8 mouse cellular contexts compared by ENCODE assay signal in genomic region chr4:24899146-24899545, GRCm38 (mm10). TPM values are rescaled to one million over a fixed set of nuclear protein-coding genes. Genes with fewer than 3 reads are reported as not detected.
A peak's percentile ranks its signal among the peaks of the same experiment; 100 is the strongest.
DNase-seq lines count a peak whose midpoint lies in the region; ATAC-seq and TF ChIP-seq lines count a peak whose summit lies in the region.

No protein-coding gene starts in this region.

- peaks cover 30% of the 10 kb centered on the region for H3K36me3 ChIP-seq in lung, embryonic 14.5 days (ENCODE audit: insufficient read depth)
- peaks cover 37% of the 10 kb centered on the region for H3K36me3 ChIP-seq in embryonic facial prominence, embryonic 10.5 days (replicated peaks)
- H3K36me3 ChIP-seq in limb, embryonic 10.5 days = peaks cover 39% of the 10 kb centered on the region
- H3K36me3 ChIP-seq in neural tube, embryonic 14.5 days (ENCODE audit: control insufficient read depth, insufficient read depth, low read length) = peaks cover 6% of the 10 kb centered on the region; the same call in 1 of the 2 replicates

- H3K27me3 ChIP-seq in lung, embryonic 14.5 days (ENCODE audit: insufficient read depth, low read length) = no peaks in the 10 kb centered on the region
- H3K27me3 ChIP-seq in embryonic facial prominence, embryonic 10.5 days (replicated peaks; ENCODE audit: low read depth, poor library complexity, severe bottlenecking) = no peaks in the 10 kb centered on the region
- H3K27me3 ChIP-seq in limb, embryonic 10.5 days (ENCODE audit: low read depth, poor library complexity, severe bottlenecking) = no peaks in the 10 kb centered on the region
- no peaks in the 10 kb centered on the region for H3K27me3 ChIP-seq in neural tube, embryonic 14.5 days (ENCODE audit: control insufficient read depth, insufficient read depth, low read length)

- peak overlapping the region; percentile 63 for H3K4me2 ChIP-seq in lung, embryonic 14.5 days
- peak overlapping the region; percentile 77 for H3K4me2 ChIP-seq in neural tube, embryonic 14.5 days (ENCODE audit: low read depth, low read length)

- DNase-seq in lung, embryonic 14.5 days = peak; percentile 9
- no peak for DNase-seq in lung, postnatal 4 days
- peak; percentile 9 for DNase-seq in embryonic facial prominence, embryonic 10.5 days (ENCODE audit: low spot score)
- no peak for DNase-seq in limb, embryonic 10.5 days (ENCODE audit: low spot score)
- DNase-seq in c-Kit-positive CD71-positive TER-119-positive erythroid progenitor cells, embryonic 14.5 days (ENCODE audit: low spot score) = no peak
- DNase-seq in urinary bladder, adult 2 months (ENCODE audit: low spot score) = no peak
- DNase-seq in left cerebral cortex, postnatal 4 days = no peak

- no peak for TF ChIP-seq CTCF in lung, embryonic 14.5 days (IDR thresholded peaks at IDR 0.05; ENCODE audit: low read depth)

- no peaks in the 10 kb centered on the region for H3K9me3 ChIP-seq in lung, embryonic 14.5 days (ENCODE audit: low read depth, low read length)
- no peaks in the 10 kb centered on the region for H3K9me3 ChIP-seq in embryonic facial prominence, embryonic 10.5 days
- H3K9me3 ChIP-seq in limb, embryonic 10.5 days (replicated peaks) = no peaks in the 10 kb centered on the region
- H3K9me3 ChIP-seq in neural tube, embryonic 14.5 days (ENCODE audit: control insufficient read depth, low read length) = no peaks in the 10 kb centered on the region

- WGBS in lung, embryonic 14.5 days = 33% methylated on average over 4 of the region's 4 CpGs
- 26% methylated on average over 4 of the region's 4 CpGs for whole genome bisulfite sequencing in embryonic facial prominence, embryonic 10.5 days
- 7% methylated on average over 4 of the region's 4 CpGs for WGBS in limb, embryonic 10.5 days
- 9% methylated on average over 4 of the region's 4 CpGs for WGBS in neural tube, embryonic 14.5 days

- intact Hi-C loops in left cerebral cortex, postnatal 4 days (cut with DNase I) = loop anchor here (5.0 kb wide), 2 partner anchors 278 to 1643 kb away; no protein-coding TSS in a partner anchor

- H3K4me1 ChIP-seq in lung, embryonic 14.5 days (ENCODE audit: insufficient read depth) = peaks cover 5% of the 10 kb centered on the region
- H3K4me1 ChIP-seq in embryonic facial prominence, embryonic 10.5 days = peaks cover 12% of the 10 kb centered on the region
- H3K4me1 ChIP-seq in limb, embryonic 10.5 days = peaks cover 8% of the 10 kb centered on the region
- no peaks in the 10 kb centered on the region for H3K4me1 ChIP-seq in neural tube, embryonic 14.5 days (ENCODE audit: control insufficient read depth, insufficient read depth, low read length)

- H3K4me3 ChIP-seq in lung, embryonic 14.5 days (ENCODE audit: low read depth, low read length) = peak overlapping the region; percentile 83
- H3K4me3 ChIP-seq in embryonic facial prominence, embryonic 10.5 days = peak overlapping the region; percentile 78
- H3K4me3 ChIP-seq in limb, embryonic 10.5 days = peak overlapping the region; percentile 76
- H3K4me3 ChIP-seq in neural tube, embryonic 14.5 days (ENCODE audit: low read depth, low read length) = peak overlapping the region; percentile 62; the same call in 1 of the 2 replicates

- H3K9ac ChIP-seq in lung, embryonic 14.5 days = peak overlapping the region; percentile 81; the same call in 1 of the 2 replicates
- H3K9ac ChIP-seq in neural tube, embryonic 14.5 days (replicated peaks; ENCODE audit: low read depth, low read length) = no peak overlapping the region

- ATAC-seq in lung, embryonic 14.5 days (ENCODE audit: insufficient read depth) = no peak
- ATAC-seq in neural tube, embryonic 14.5 days (ENCODE audit: low read depth) = no peak

- no peak overlapping the region for H3K27ac ChIP-seq in lung, embryonic 14.5 days (ENCODE audit: low read depth)
- no peak overlapping the region for H3K27ac ChIP-seq in embryonic facial prominence, embryonic 10.5 days (replicated peaks)
- H3K27ac ChIP-seq in limb, embryonic 10.5 days = no peak overlapping the region
- no peak overlapping the region for H3K27ac ChIP-seq in neural tube, embryonic 14.5 days (ENCODE audit: low read depth, low read length)

RNA-seq across cellular contexts. Expression of gene Ndufaf4, which starts 1.3 kb away (rescaled TPM):
- 51.7 and 54.0 TPM in 2 replicates for polyA plus RNA-seq in lung, embryonic 14.5 days (2014; fragmentation: Nextera tagmentation; extraction: Ambion mirVana)
- polyA plus RNA-seq in embryonic facial prominence, embryonic 10.5 days (2016; fragmentation: Nextera tagmentation; extraction: Ambion mirVana) = 54.8 and 57.4 TPM in 2 replicates
- polyA plus RNA-seq in limb, embryonic 10.5 days (2016; fragmentation: Nextera tagmentation; extraction: Ambion mirVana) = 53.3 and 64.7 TPM in 2 replicates
- 70.4 and 71.7 TPM in 2 replicates for polyA plus RNA-seq in neural tube, embryonic 14.5 days (2014; fragmentation: Nextera tagmentation; extraction: Ambion mirVana)
- polyA plus RNA-seq in urinary bladder, adult 2 months (2012; rRNA removed) = 12.9 and 14.3 TPM in 2 replicates
- 10 to 100 TPM; 33.1 to 34.5 TPM for total RNA-seq in left cerebral cortex, postnatal 4 days (2021)

RNA-seq across cellular contexts. Expression of gene Klhl32, which starts 48.2 kb away (rescaled TPM):
- polyA plus RNA-seq in lung, embryonic 14.5 days (2014; fragmentation: Nextera tagmentation; extraction: Ambion mirVana) = 1.2 and 1.3 TPM in 2 replicates
- 2.3 and 2.6 TPM in 2 replicates for polyA plus RNA-seq in embryonic facial prominence, embryonic 10.5 days (2016; fragmentation: Nextera tagmentation; extraction: Ambion mirVana)
- polyA plus RNA-seq in limb, embryonic 10.5 days (2016; fragmentation: Nextera tagmentation; extraction: Ambion mirVana) = 4.0 and 4.9 TPM in 2 replicates
- polyA plus RNA-seq in neural tube, embryonic 14.5 days (2014; fragmentation: Nextera tagmentation; extraction: Ambion mirVana) = 33.9 and 37.4 TPM in 2 replicates
- 2.4 and 3.6 TPM in 2 replicates for polyA plus RNA-seq in urinary bladder, adult 2 months (2012; rRNA removed)
- total RNA-seq in left cerebral cortex, postnatal 4 days (2021) = 10 to 100 TPM; 21.3 to 23.8 TPM

Comparison
In these comparisons a context has a peak if more than half of its experiments do, and no peak if none do; other contexts are left out.
1. DNase-seq: peak in lung, embryonic 14.5 days (single experiment) and embryonic facial prominence, embryonic 10.5 days (single experiment); none in lung, postnatal 4 days (0 of 2), limb, embryonic 10.5 days (single experiment), c-Kit-positive CD71-positive TER-119-positive erythroid progenitor cells, embryonic 14.5 days (single experiment), urinary bladder, adult 2 months (single experiment) and left cerebral cortex, postnatal 4 days (single experiment).
2. Peak in every context shown above with its lines, with median percentiles within 50 percentile points of each other: H3K4me3 ChIP-seq.